Mouse (Mus musculus) E14TG2a.4 (cell line): ENCODE results near the gene Slc44a4.

ENCODE experiments used
- CTCF ChIP-seq: conservative IDR thresholded peaks from 2 replicates; pipeline ENCODE4 v1.5.1; 2014; ENCODE audit warnings: low read length
- NANOG ChIP-seq: IDR thresholded peaks from 2 replicates; pipeline ENCODE4 v1.6.1; 2014; ENCODE audit warnings: borderline replicate concordance, low read length, mixed read lengths
- POU5F1 ChIP-seq: IDR thresholded peaks from 2 replicates; pipeline ENCODE4 v1.6.1; 2014; ENCODE audit warnings: low read length, borderline replicate concordance

DNA sequence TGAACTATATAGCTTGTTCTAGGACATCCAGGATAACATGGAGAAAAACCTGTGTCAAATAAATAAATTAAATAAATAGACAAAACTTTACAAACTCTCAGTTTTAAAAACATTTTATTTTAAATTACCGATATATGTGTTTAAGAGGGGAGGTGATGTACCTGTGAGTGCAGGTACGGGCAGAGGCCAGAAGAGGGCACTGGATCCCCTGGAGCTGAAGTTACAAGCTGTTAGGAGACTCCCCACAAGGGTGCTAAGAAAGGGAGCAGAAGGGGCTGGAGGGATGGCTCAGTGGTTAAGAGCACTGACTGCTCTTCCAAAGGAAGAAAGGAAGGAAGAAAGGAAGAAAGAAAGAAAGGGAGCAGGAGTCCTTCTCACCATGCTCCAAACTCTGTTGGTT lies 22.9 kb upstream of the Slc44a4 start:
- TF ChIP-seq CTCF, result peak; percentile 60
- TF ChIP-seq POU5F1, result no peak
- no peak for TF ChIP-seq NANOG
